Mouse (Mus musculus) testis, adult 2 months (tissue): ENCODE data around the gene Megf6.

Experiments used
- CTCF ChIP-seq: fragments of 200-500 bp; IDR thresholded peaks from 2 replicates; pipeline ENCODE4 v1.5.1; 2012; ENCODE audit warnings: low read depth, mild to moderate bottlenecking, inconsistent platforms, low read length, moderate library complexity; ENCODE audit not compliant: control insufficient read depth, insufficient read depth, insufficient replicate concordance
- POLR2A ChIP-seq: fragments of 200-500 bp; IDR thresholded peaks from 2 replicates; pipeline ENCODE4 v1.6.1; 2012; ENCODE audit warnings: low read depth, mild to moderate bottlenecking, inconsistent platforms, low read length, moderate library complexity; ENCODE audit not compliant: control insufficient read depth

GRCm38 (mm10) chr4:154205392-154205791 lies 34.9 kb downstream of the Megf6 start:
- no peak for TF ChIP-seq CTCF
- TF ChIP-seq POLR2A: no peak
